Mouse (Mus musculus): Measurements from ENCODE around the gene Tpsab1.

The Tpsab1 gene

GRCm38 (mm10) chr17:25345462-25345861, at the start of gene Tpsab1:
Gene Tpsab1, minus strand, starts transcription at chr17:25345562.
- DNase-seq (ENCODE audit: low spot score) = no peak

GRCm38 (mm10) chr17:25394526-25394925, 49.2 kb upstream of the Tpsab1 start:
- DNase-seq (ENCODE audit: low spot score) = no peak

DNA sequence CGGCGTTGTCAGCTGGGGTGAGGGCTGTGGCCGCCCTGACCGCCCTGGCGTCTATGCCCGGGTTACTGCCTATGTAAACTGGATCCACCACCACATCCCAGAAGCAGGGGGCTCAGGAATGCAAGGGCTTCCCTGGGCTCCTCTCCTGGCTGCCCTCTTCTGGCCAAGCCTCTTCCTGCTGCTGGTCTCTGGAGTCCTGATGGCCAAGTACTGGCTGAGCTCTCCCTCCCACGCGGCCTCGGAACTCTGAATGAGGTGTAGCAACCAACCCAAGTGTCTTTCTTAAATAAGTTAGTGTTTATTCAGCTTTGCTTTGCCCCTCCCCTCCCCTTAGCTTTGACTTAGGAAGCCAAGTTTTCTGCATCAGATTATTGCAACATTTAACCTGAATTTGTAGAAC, 28.6 kb upstream of the Tpsab1 start:
- DNase-seq (ENCODE audit: low spot score) = no peak

DNA sequence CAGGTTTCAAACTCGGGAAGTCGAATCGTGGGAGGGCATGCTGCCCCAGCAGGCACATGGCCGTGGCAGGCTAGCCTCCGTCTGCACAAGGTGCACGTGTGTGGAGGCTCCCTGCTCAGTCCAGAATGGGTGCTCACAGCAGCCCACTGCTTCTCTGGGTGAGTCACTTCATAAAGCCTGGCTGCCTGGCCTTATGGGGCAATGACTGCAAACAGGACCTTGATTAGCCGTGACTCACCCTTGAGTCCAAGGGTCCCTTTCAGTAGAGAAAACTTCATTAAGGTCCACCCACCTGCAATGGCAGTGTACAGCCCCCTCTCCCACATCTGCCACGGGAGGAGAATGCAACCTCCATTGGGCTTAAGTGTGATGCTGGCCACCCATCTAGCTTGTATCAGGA, 27.1 kb upstream of the Tpsab1 start:
- DNase-seq (ENCODE audit: low spot score) = no peak

- DNase-seq (ENCODE audit: low spot score) = no peak
These were observed 23.6 kb upstream of the Tpsab1 start, which contains the start of gene Tpsg1 for GRCm38 (mm10) chr17:25368973-25369372. Gene Tpsg1, plus strand, starts transcription at chr17:25369273.

- no peak for DNase-seq (ENCODE audit: low spot score)
These were observed 20.6 kb upstream of the Tpsab1 start, which contains the start of gene Tpsb2 for GRCm38 (mm10) chr17:25366005-25366404. Gene Tpsb2, plus strand, starts transcription at chr17:25366305.

DNA sequence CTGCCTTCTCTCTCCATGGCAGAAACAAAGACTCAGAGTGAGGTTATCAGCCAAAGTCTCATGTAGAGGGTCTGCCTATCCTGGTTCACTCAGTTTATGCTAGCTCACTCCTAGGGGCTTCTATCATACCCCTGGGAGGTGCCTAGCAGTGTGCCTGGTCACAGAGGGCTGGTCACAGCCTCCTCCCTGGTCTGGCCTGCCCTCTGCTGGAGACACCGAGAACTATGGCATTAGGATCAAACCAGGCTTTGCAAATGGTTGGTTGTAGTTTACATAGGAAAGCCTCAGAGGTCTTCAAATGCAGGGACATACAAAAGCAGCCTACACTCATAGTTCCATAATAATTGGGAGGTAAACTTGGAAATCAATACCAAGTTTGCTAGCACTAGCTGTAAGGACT, 18.4 kb upstream of the Tpsab1 start:
- peak; percentile 54 for DNase-seq (ENCODE audit: low spot score)

DNA sequence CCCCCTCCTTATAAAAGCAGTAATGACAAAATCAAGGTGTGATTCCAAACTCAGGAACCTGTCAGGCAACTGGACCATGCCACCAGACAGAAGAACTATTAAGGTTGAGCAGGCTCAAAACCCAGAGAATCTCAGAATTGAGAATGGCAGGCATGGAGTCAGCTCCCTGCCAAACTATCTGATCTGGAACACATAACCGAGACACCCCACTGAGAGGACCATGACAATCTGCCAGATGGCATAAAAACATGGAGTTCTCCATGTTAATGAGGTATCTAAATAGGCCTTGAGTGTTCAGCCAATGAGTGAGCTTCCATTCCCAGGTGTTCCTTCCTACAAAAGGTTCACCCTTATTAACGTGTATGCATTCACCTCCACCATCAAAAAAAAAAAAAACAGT, 15.9 kb upstream of the Tpsab1 start:
- no peak for DNase-seq (ENCODE audit: low spot score)

DNA sequence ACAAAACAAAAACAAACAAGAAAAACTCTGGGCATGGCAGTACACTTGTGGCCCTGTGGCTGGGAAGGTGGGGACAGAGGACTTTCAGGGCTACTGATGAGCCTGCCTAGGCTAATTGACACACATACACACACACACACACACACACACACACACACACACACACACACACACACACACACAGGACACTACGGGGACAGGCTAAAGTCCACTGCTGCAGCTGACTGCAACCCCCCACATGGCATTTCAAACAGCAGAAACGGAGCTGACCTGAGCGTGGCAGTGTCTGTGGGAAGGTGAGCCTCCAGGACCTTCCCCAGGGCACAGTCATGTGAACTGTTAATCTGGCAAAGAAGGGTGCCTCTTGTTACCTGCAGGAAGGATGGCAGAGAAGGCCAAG, 3.9 kb downstream of the Tpsab1 start:
- DNase-seq (ENCODE audit: low spot score) = no peak

GRCm38 (mm10) chr17:25340003-25340402, 5.4 kb downstream of the Tpsab1 start:
- DNase-seq (ENCODE audit: low spot score) = no peak

GRCm38 (mm10) chr17:25338218-25338617, 7.1 kb downstream of the Tpsab1 start:
- no peak for DNase-seq (ENCODE audit: low spot score)

GRCm38 (mm10) chr17:25333943-25334342, 11.4 kb downstream of the Tpsab1 start:
- peak; percentile 66 for DNase-seq (ENCODE audit: low spot score)

GRCm38 (mm10) chr17:25332321-25332720, 13.0 kb downstream of the Tpsab1 start:
- DNase-seq (ENCODE audit: low spot score) = no peak

- DNase-seq (ENCODE audit: low spot score) = no peak
These were observed 22.4 kb downstream of the Tpsab1 start for GRCm38 (mm10) chr17:25322930-25323329.

DNA sequence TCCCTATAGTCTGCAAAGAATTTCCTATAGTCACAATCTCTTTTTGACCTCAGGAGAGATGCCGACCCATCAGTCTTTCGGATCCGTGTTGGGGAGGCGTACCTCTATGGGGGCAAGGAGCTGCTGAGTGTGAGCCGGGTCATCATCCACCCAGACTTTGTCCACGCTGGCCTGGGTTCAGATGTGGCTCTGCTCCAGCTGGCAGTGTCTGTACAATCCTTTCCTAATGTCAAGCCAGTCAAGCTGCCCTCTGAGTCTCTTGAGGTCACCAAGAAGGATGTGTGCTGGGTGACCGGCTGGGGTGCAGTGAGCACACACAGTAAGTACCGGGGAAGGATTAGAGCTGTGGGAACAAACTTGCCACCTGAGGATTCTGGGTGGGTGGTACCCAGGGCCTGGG, 24.5 kb downstream of the Tpsab1 start:
- DNase-seq (ENCODE audit: low spot score) = no peak

GRCm38 (mm10) chr17:25318354-25318753, 27.0 kb downstream of the Tpsab1 start, which contains the start of gene Prss29:
Gene Prss29, plus strand, starts transcription at chr17:25318654.
- no peak for DNase-seq (ENCODE audit: low spot score)

- DNase-seq (ENCODE audit: low spot score) = no peak
These were observed 37.0 kb downstream of the Tpsab1 start, which contains the start of gene Prss28 for GRCm38 (mm10) chr17:25308346-25308745. Gene Prss28, plus strand, starts transcription at chr17:25308646.

GRCm38 (mm10) chr17:25298094-25298493, 47.3 kb downstream of the Tpsab1 start, which contains the start of gene Prss34:
Gene Prss34, plus strand, starts transcription at chr17:25298394.
- DNase-seq (ENCODE audit: low spot score) = no peak

DNA sequence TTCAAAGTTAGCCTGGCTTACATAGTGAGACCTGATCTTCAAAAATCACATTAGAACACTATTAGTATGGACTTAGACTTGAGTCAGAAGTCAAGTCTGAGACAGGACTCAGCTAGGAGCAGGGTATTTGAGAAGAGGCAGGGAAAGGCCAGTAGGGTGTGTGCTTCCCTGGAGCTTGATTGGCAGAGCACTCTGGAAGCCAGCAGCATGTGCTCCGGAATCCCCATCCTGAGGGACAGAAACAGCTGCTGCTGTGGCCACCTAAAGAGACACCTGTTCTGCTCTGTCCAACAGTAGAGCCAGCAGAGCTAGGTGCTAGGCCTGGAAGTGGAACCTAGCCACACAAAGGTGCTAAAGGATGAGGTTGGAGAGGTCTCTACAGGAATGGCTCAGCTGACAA, 51.3 kb downstream of the Tpsab1 start:
- no peak for DNase-seq (ENCODE audit: low spot score)

DNA sequence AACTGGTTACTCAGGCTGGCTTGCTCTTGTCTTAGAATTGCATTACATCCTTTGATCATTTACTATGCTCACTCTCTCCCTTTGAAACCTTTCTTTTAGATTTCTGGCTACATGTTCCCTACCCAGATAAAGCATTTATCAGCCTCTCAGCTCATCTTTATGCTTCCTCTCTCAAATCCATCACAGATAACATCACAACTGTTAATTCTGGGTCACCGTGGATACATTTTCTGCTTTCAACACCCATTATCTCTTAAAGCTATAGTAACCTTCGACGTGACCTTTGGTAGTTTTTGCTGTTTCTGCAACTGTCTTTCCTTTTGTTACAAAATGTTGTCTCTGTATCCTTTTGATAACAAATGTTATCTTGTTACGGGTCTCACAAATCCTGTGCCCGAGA, 51.9 kb downstream of the Tpsab1 start:
- no peak for DNase-seq (ENCODE audit: low spot score)

All from ovary, postnatal 36 days (tissue).